20 mouse cellular contexts compared by ENCODE assay signal in the genomic region with DNA sequence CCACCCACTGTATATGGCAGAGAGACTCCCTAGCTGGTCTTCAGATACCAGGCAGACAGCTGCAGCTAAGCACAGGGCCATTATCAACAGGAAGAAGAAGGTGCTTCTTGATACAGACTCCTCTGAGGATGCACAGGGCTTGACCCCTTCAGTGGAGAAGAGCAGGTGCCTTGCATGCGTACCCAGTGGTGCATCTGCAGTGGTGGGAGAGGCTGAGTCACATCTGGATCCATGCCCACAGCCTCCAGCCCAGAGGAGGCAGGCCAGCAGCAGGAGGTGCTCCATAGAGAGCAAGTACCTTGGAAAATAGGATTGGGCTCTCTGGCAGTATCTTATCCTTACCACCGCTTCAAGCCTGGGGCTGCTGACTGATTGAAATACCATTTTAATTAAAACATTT. TPM values are rescaled to one million over a fixed set of nuclear protein-coding genes. Genes with fewer than 3 reads are reported as not detected.
A peak's percentile ranks its signal among the peaks of the same experiment; 100 is the strongest.
DNase-seq lines count a peak whose midpoint lies in the region; ATAC-seq and TF ChIP-seq lines count a peak whose summit lies in the region.
"Had no signal": no experiment of that assay in that cellular context is flagged by ENCODE, and none has a peak within 500 bp of the region (broad histone marks: within the 10 kb centered on the region; RNA-seq: fewer than 3 reads in every experiment).

No protein-coding gene starts in this region.

- TF ChIP-seq POLR2A in cortical plate, adult 2 months (IDR thresholded peaks at IDR 0.05; ENCODE audit: extremely low read depth, insufficient read depth, low read length) = no peak

- DNase-seq in left cerebral cortex, adult 2 months (ENCODE audit: extremely low spot score in 1 of 2, low spot score in 2 of 2) = no peak
- DNase-seq in left cerebral cortex, postnatal 36 days (ENCODE audit: low spot score in 2 of 2) = no peak
- DNase-seq in MN1 (ENCODE audit: low spot score) = peak; percentile 45
- DNase-seq in midbrain, embryonic 10.5 days (ENCODE audit: low spot score) = no peak
- DNase-seq in hindbrain, postnatal 0 days (ENCODE audit: low spot score) = no peak
- DNase-seq: adrenal gland, adult 8-10 months; cerebellum, adult 11-12 months; cerebellum, adult 9-10 months; cerebellum, postnatal 25 days; gastrocnemius, postnatal 10 days; heart, postnatal 4 days had no signal

- H3K27me3 ChIP-seq in midbrain, embryonic 10.5 days (ENCODE audit: low read depth, poor library complexity, severe bottlenecking) = no peaks in the 10 kb centered on the region
- H3K27me3 ChIP-seq in hindbrain, postnatal 0 days (ENCODE audit: insufficient read depth, low read length) = no peaks in the 10 kb centered on the region
- H3K27me3 ChIP-seq: CH12.LX; embryonic facial prominence, embryonic 13.5 days; forebrain, embryonic 12.5 days; hindbrain, embryonic 12.5 days; intestine, embryonic 15.5 days had no signal

- intact Hi-C loops in left cerebral cortex, adult 2 months (cut with DNase I) = loop anchor here (2.0 kb wide), 1 partner anchor 19 kb away; no protein-coding TSS in a partner anchor
- intact Hi-C loops in left cerebral cortex, postnatal 36 days (cut with DNase I) = loop anchor here (2.0 to 5.0 kb wide), 2 partner anchors 17 to 68 kb away; a partner anchor contains a TSS

- TF ChIP-seq CTCF in left cerebral cortex, adult 2 months (IDR thresholded peaks at IDR 0.05) = no peak
- no peak for TF ChIP-seq CTCF in cortical plate, adult 2 months (IDR thresholded peaks at IDR 0.05; ENCODE audit: extremely low read depth, insufficient read depth, low read length)
- no peak for TF ChIP-seq CTCF in hindbrain, postnatal 0 days (IDR thresholded peaks at IDR 0.05; ENCODE audit: low read depth)

- H3K9ac ChIP-seq in hindbrain, postnatal 0 days (replicated peaks; ENCODE audit: low read length) = no peak overlapping the region
- H3K9ac ChIP-seq: embryonic facial prominence, embryonic 13.5 days; forebrain, embryonic 12.5 days; heart, embryonic 13.5 days; hindbrain, embryonic 12.5 days; intestine, embryonic 15.5 days had no signal

- H3K4me2 ChIP-seq in hindbrain, postnatal 0 days (ENCODE audit: low read depth, low read length) = no peak overlapping the region
- H3K4me2 ChIP-seq: embryonic facial prominence, embryonic 13.5 days; forebrain, embryonic 12.5 days; heart, embryonic 13.5 days; hindbrain, embryonic 12.5 days; intestine, embryonic 15.5 days had no signal

- H3K36me3 ChIP-seq in midbrain, embryonic 10.5 days = no peaks in the 10 kb centered on the region
- H3K36me3 ChIP-seq in hindbrain, postnatal 0 days (ENCODE audit: insufficient read depth, low read length) = no peaks in the 10 kb centered on the region
- H3K36me3 ChIP-seq: embryonic facial prominence, embryonic 13.5 days; forebrain, embryonic 12.5 days; heart, embryonic 13.5 days; hindbrain, embryonic 12.5 days; intestine, embryonic 15.5 days had no signal

- peak overlapping the region; percentile 45 for H3K27ac ChIP-seq in left cerebral cortex, adult 2 months
- peak overlapping the region; percentile 77 for H3K27ac ChIP-seq in cortical plate, adult 2 months (ENCODE audit: insufficient read depth, low read length)
- no peak overlapping the region for H3K27ac ChIP-seq in midbrain, embryonic 10.5 days (replicated peaks)
- no peak overlapping the region for H3K27ac ChIP-seq in hindbrain, postnatal 0 days
- H3K27ac ChIP-seq: embryonic facial prominence, embryonic 13.5 days; forebrain, embryonic 12.5 days; heart, embryonic 13.5 days; hindbrain, embryonic 12.5 days; intestine, embryonic 15.5 days had no signal

- H3K4me1 ChIP-seq in cortical plate, adult 2 months (ENCODE audit: control insufficient read depth, insufficient read depth, low read length) = peaks cover 5% of the 10 kb centered on the region
- no peaks in the 10 kb centered on the region for H3K4me1 ChIP-seq in midbrain, embryonic 10.5 days
- H3K4me1 ChIP-seq in hindbrain, postnatal 0 days (ENCODE audit: insufficient read depth, low read length) = no peaks in the 10 kb centered on the region
- H3K4me1 ChIP-seq: forebrain, embryonic 12.5 days; intestine, embryonic 15.5 days had no signal

- no peak overlapping the region for H3K4me3 ChIP-seq in left cerebral cortex, adult 2 months
- H3K4me3 ChIP-seq in cortical plate, adult 2 months (ENCODE audit: insufficient read depth, low read length) = no peak overlapping the region
- no peak overlapping the region for H3K4me3 ChIP-seq in midbrain, embryonic 10.5 days
- H3K4me3 ChIP-seq in hindbrain, postnatal 0 days (ENCODE audit: low read length) = no peak overlapping the region
- H3K4me3 ChIP-seq: embryonic facial prominence, embryonic 13.5 days; forebrain, embryonic 12.5 days; heart, embryonic 13.5 days; hindbrain, embryonic 12.5 days; intestine, embryonic 15.5 days had no signal

- ATAC-seq in hindbrain, postnatal 0 days = no peak
- ATAC-seq: forebrain, embryonic 16.5 days; hindbrain, embryonic 16.5 days; intestine, embryonic 15.5 days had no signal

- WGBS in midbrain, embryonic 10.5 days = 79% methylated on average over 2 of the region's 2 CpGs
- 71% methylated on average over 2 of the region's 2 CpGs for WGBS in hindbrain, postnatal 0 days

- no peaks in the 10 kb centered on the region for H3K9me3 ChIP-seq in midbrain, embryonic 10.5 days (replicated peaks)
- H3K9me3 ChIP-seq in hindbrain, postnatal 0 days (ENCODE audit: low read length) = no peaks in the 10 kb centered on the region
- H3K9me3 ChIP-seq: embryonic facial prominence, embryonic 13.5 days; forebrain, embryonic 12.5 days; hindbrain, embryonic 12.5 days; intestine, embryonic 15.5 days had no signal

RNA-seq across cellular contexts. Expression of a gene that starts 41.9 kb away (rescaled TPM):
- 10 to 100 TPM; 13.7 to 18.9 TPM for total RNA-seq in left cerebral cortex, adult 2 months (2021)
- 10 to 100 TPM; 17.2 to 18.5 TPM for total RNA-seq in left cerebral cortex, postnatal 36 days (2021)
- 30.4 and 31.4 TPM in 2 replicates for polyA plus RNA-seq in cortical plate, adult 2 months (2012; rRNA removed)
- 0.06 and 0.12 TPM in 2 replicates for polyA plus RNA-seq in midbrain, embryonic 10.5 days (2016; fragmentation: Nextera tagmentation; extraction: Ambion mirVana)
- total RNA-seq in hindbrain, postnatal 0 days (2014; rRNA removed) = 30.4 and 36.0 TPM in 2 replicates
- polyA plus RNA-seq in hindbrain, postnatal 0 days (2015; fragmentation: Nextera tagmentation; extraction: Ambion mirVana) = 48.4 and 53.5 TPM in 2 replicates
- total RNA-seq: CH12.LX had no signal

Comparison
In these comparisons a context has a peak if more than half of its experiments do, and no peak if none do; other contexts are left out.
1. H3K27ac ChIP-seq: peak in left cerebral cortex, adult 2 months (single experiment) and cortical plate, adult 2 months (single experiment); none in midbrain, embryonic 10.5 days (single experiment) and hindbrain, postnatal 0 days (single experiment).